Mouse (Mus musculus): ENCODE measurements at regions not wholly inside any gene's neighbourhood (a gene's known extent, or its start where the extent isn't known, plus 50 kb on each side); places are given as distances from the start of the nearest gene placed in this dataset.
"Not testable (repeated sequence)": the region's sequence is repeated elsewhere in the genome, so short reads cannot be mapped to it uniquely, and the experiment has no call there.

GRCm38 (mm10) chr13:6837075-6837422 is 188.5 kb upstream of the Pfkp start:
- TF ChIP-seq MYOD1 (IDR thresholded peaks at IDR 0.05; ENCODE audit: control insufficient read depth, insufficient read length, low read depth) (no peak), CTCF (IDR thresholded peaks at IDR 0.05; ENCODE audit: control insufficient read depth, insufficient read depth, insufficient read length) (no peak), MAX (IDR thresholded peaks at IDR 0.05) (no peak), CEBPB (IDR thresholded peaks at IDR 0.05; ENCODE audit: low read depth) (no peak), MYOG (IDR thresholded peaks at IDR 0.05; ENCODE audit: control insufficient read depth, extremely low read depth, insufficient read length) (no peak), USF1 (IDR thresholded peaks at IDR 0.05; ENCODE audit: low read depth) (no peak), FOSL1 (IDR thresholded peaks at IDR 0.05; ENCODE audit: insufficient read depth, low read length, poor library complexity, severe bottlenecking) (no peak)
- no peak overlapping the region for H3K4me3 ChIP-seq (ENCODE audit: insufficient read depth, poor library complexity, severe bottlenecking)
- H3K79me2 ChIP-seq (ENCODE audit: control insufficient read depth, insufficient read depth), result no peaks in the 10 kb centered on the region
- H3ac ChIP-seq (ENCODE audit: control insufficient read depth, insufficient read length, low read depth), result no peak overlapping the region
- H3K79me3 ChIP-seq (ENCODE audit: low read depth), result no peaks in the 10 kb centered on the region
- H3K27me3 ChIP-seq (ENCODE audit: control insufficient read depth, insufficient read depth, insufficient read length), result no peaks in the 10 kb centered on the region
- no peaks in the 10 kb centered on the region for H3K36me3 ChIP-seq (ENCODE audit: control insufficient read depth, insufficient read depth)

DNA sequence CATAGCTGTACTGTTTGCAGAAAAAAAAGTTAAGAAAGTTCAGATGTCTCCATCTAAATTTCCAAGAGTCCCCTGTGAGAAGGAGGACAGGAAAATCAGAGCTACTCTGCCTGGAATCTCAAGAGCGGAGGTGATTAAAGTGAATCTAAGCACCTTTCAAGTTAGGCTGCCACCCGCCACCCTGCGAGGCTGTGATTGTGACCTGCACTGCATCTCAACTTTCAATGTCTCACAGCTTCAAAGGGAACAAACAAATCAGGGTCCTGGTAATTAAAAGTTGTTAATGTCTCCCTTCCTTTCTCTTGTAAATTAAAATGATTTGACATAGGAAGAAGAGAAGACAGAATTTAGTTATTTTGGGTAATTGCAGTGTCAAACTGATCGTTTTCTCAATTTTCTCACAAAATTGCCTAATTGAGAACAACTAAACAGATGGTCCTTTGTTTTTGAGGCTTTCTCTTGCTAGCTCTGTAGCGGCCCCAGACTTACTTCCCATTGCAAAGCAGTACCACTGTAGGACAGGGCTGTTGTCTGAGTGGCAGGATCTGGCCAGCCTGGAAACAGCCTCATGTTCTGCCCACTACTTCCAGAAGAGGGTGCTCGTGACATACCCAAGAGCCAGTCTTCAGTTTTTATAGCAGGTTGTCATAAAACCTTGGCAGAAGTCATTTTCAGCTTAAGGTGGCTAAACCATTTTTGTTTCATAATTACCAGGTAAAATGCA is 187.9 kb upstream of the Pfkp start:
- no peak overlapping the region for H3ac ChIP-seq (ENCODE audit: control insufficient read depth, insufficient read length, low read depth)
- no peak overlapping the region for H3K4me3 ChIP-seq (ENCODE audit: insufficient read depth, poor library complexity, severe bottlenecking)
- no peaks in the 10 kb centered on the region for H3K36me3 ChIP-seq (ENCODE audit: control insufficient read depth, insufficient read depth)
- no peaks in the 10 kb centered on the region for H3K27me3 ChIP-seq (ENCODE audit: control insufficient read depth, insufficient read depth, insufficient read length)
- H3K79me3 ChIP-seq (ENCODE audit: low read depth), result no peaks in the 10 kb centered on the region
- TF ChIP-seq MYOG (IDR thresholded peaks at IDR 0.05; ENCODE audit: control insufficient read depth, extremely low read depth, insufficient read length), result no peak
- TF ChIP-seq CEBPB (IDR thresholded peaks at IDR 0.05; ENCODE audit: low read depth), result no peak
- TF ChIP-seq CTCF (IDR thresholded peaks at IDR 0.05; ENCODE audit: control insufficient read depth, insufficient read depth, insufficient read length), result peak; percentile 8
- TF ChIP-seq MAX (IDR thresholded peaks at IDR 0.05), result no peak
- H3K79me2 ChIP-seq (ENCODE audit: control insufficient read depth, insufficient read depth), result no peaks in the 10 kb centered on the region

GRCm38 (mm10) chr13:6829882-6830281 is 181.3 kb upstream of the Pfkp start:
- no peak overlapping the region for H3K4me3 ChIP-seq (ENCODE audit: insufficient read depth, poor library complexity, severe bottlenecking)
- no peak overlapping the region for H3ac ChIP-seq (ENCODE audit: control insufficient read depth, insufficient read length, low read depth)
- no peaks in the 10 kb centered on the region for H3K36me3 ChIP-seq (ENCODE audit: control insufficient read depth, insufficient read depth)
- H3K27me3 ChIP-seq (ENCODE audit: control insufficient read depth, insufficient read depth, insufficient read length), result no peaks in the 10 kb centered on the region
- no peak for TF ChIP-seq FOSL1 (IDR thresholded peaks at IDR 0.05; ENCODE audit: insufficient read depth, low read length, poor library complexity, severe bottlenecking)
- no peak for TF ChIP-seq MAX (IDR thresholded peaks at IDR 0.05)
- TF ChIP-seq USF1 (IDR thresholded peaks at IDR 0.05; ENCODE audit: low read depth), result no peak
- no peak for TF ChIP-seq CEBPB (IDR thresholded peaks at IDR 0.05; ENCODE audit: low read depth)
- TF ChIP-seq MYOD1 (IDR thresholded peaks at IDR 0.05; ENCODE audit: control insufficient read depth, insufficient read length, low read depth), result no peak
- no peak for TF ChIP-seq MYOG (IDR thresholded peaks at IDR 0.05; ENCODE audit: control insufficient read depth, extremely low read depth, insufficient read length)
- TF ChIP-seq CTCF (IDR thresholded peaks at IDR 0.05; ENCODE audit: control insufficient read depth, insufficient read depth, insufficient read length), result no peak
- H3K79me2 ChIP-seq (ENCODE audit: control insufficient read depth, insufficient read depth), result no peaks in the 10 kb centered on the region
- no peaks in the 10 kb centered on the region for H3K79me3 ChIP-seq (ENCODE audit: low read depth)

DNA sequence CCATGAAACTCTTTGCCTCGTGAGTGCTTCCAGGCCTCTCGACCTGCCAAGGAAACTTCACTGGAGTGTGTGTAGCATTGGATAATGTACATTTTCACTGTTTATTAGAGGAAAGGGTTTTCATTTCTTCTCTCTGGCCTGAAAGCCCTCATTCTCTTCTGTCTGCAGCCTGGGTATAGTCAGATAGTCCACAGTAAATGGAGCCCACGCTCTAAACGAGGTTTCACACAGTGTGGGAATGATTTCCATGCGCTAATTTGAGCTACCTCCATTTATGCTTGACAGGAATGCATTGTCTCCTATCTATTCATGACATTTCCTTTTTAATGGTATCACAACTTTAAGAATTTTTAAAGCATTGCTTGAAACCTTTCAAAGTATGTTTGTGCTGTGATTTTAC is 180.8 kb upstream of the Pfkp start:
- TF ChIP-seq CTCF (IDR thresholded peaks at IDR 0.05; ENCODE audit: control insufficient read depth, insufficient read depth, insufficient read length) (no peak), USF1 (IDR thresholded peaks at IDR 0.05; ENCODE audit: low read depth) (no peak), MYOD1 (IDR thresholded peaks at IDR 0.05; ENCODE audit: control insufficient read depth, insufficient read length, low read depth) (no peak), FOSL1 (IDR thresholded peaks at IDR 0.05; ENCODE audit: insufficient read depth, low read length, poor library complexity, severe bottlenecking) (no peak), MYOG (IDR thresholded peaks at IDR 0.05; ENCODE audit: control insufficient read depth, extremely low read depth, insufficient read length) (no peak), CEBPB (IDR thresholded peaks at IDR 0.05; ENCODE audit: low read depth) (no peak), MAX (IDR thresholded peaks at IDR 0.05) (no peak)
- H3K79me2 ChIP-seq (ENCODE audit: control insufficient read depth, insufficient read depth), result no peaks in the 10 kb centered on the region
- no peaks in the 10 kb centered on the region for H3K36me3 ChIP-seq (ENCODE audit: control insufficient read depth, insufficient read depth)
- H3K4me3 ChIP-seq (ENCODE audit: insufficient read depth, poor library complexity, severe bottlenecking), result no peak overlapping the region
- no peaks in the 10 kb centered on the region for H3K27me3 ChIP-seq (ENCODE audit: control insufficient read depth, insufficient read depth, insufficient read length)
- no peaks in the 10 kb centered on the region for H3K79me3 ChIP-seq (ENCODE audit: low read depth)
- no peak overlapping the region for H3ac ChIP-seq (ENCODE audit: control insufficient read depth, insufficient read length, low read depth)

GRCm38 (mm10) chr13:6828601-6829330 is 180.2 kb upstream of the Pfkp start:
- H3K79me2 ChIP-seq (ENCODE audit: control insufficient read depth, insufficient read depth); H3K36me3 ChIP-seq (ENCODE audit: control insufficient read depth, insufficient read depth); H3K27me3 ChIP-seq (ENCODE audit: control insufficient read depth, insufficient read depth, insufficient read length); H3K4me3 ChIP-seq (ENCODE audit: insufficient read depth, poor library complexity, severe bottlenecking); H3K79me3 ChIP-seq (ENCODE audit: low read depth); H3ac ChIP-seq (ENCODE audit: control insufficient read depth, insufficient read length, low read depth): not testable (repeated sequence)

Measured in C2C12 (cell line).